Mouse (Mus musculus): Measurements from ENCODE around the gene Prm1.
"Not testable (repeated sequence)": the region's sequence is repeated elsewhere in the genome, so short reads cannot be mapped to it uniquely, and the experiment has no call there.

Prm1 gene

DNA sequence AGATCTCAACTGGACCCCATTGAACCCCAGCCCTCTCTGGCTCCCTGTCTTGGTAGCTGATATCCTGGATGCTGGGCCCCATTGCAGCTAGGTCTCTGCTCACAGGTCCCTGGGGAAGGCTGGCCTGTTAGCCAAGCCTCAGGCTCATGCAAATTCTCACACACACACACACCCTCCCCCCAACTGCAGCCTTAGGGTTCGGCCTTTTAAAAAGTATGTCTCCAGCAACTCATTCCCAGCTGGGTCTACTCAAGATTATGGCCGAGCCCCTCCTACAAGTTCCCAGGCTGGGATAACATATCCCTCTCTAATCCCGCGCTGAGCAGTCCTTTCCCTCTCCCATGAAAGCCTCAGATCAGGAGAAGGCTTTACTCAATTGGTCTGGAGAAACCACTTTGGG, 15.7 kb upstream of the Prm1 start:
- DNase-seq = no peak

DNA sequence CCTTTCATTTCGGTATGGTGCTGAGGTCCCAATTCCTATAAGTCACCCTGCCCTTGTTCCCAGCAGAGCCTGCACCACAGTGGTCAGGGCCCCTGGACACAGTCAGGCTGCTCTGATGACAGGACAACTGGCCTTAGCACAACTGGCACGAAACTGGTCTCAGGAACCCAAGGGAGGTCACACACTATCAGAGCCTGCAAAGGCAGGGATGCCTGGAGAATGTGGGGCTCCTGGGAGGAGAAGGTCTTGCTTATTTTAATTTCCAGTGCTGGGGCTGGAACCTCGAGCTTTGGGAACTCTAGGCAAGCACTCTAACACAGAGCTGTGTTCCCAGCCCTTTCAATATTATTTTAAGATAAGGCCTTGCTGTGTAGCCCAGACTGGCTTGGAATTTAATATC, 14.3 kb upstream of the Prm1 start:
- DNase-seq = no peak

GRCm38 (mm10) chr16:10818579-10819135, 13.0 kb upstream of the Prm1 start:
- DNase-seq = no peak

GRCm38 (mm10) chr16:10814864-10815263, 9.2 kb upstream of the Prm1 start:
- DNase-seq = no peak

DNA sequence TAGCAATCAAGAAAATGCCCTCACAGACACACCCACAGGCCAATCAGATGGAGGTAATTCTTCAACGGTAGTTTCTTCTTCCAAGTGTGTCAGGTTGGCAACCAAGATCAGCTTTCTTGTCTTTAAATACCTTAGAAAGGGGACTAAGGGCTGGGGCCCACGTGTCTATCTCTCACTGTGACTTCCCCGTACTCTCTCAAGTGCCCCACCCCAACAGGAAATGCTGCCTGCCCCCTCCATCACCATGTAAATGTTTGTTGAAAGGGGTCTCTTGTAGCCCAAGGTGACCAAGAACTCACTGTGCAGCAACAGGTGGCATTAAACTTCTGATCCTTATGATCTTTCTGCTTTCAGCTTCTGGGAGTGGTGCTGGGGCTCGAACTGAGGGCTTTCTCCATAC, 8.1 kb upstream of the Prm1 start:
- DNase-seq = no peak

DNA sequence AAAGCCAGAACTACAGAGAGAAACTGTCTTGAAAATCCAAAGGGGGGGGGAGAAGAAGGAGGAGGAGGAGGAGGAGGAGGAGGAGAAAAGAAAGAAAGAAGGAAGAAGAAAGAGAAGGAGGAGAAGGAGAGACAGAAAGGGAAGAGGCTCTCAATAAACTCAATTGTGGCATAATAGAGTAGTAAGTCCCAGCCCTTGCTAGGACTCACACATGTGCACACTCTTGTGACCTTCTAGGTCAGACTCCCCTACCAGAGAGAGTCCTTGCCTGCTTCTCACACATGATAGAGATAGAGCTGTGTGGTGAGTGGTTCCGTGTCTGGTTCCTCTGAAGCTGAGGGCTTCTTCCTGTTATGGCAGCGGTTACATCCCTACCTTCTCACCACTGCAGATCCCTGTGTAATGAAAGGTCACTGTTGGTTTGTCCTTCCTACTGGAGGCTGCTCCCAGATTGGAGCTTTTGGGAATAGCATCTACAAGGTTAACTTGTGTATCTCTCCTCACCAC, 7.3 kb upstream of the Prm1 start, which contains the start of gene Gm11172:
TSS of gene Gm11172 (plus strand) at position 51 of the 507 bp plus-strand sequence.
- no peak for DNase-seq

DNA sequence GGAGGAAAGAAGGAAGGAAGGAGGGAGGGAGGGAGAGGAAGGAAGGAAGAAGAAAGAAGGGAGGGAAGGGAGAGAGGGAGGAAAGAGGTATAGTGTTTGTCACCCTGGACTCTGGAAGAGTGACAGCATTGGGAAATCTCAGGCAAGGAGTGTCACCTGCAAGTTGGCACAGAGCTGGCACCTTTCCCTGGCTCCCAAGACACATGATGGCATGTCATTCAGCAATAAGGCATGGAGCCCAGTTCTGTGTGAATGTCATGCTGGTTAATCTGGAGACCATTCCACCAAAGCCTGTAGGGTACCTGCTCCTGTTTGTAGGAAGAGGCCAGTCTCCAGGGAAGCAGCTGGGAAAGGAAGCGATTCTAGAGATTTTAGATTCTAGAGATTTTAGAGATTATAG, 4.7 kb upstream of the Prm1 start:
- peak; percentile 21 to 22 for DNase-seq

GRCm38 (mm10) chr16:10802420-10802819, 3.2 kb downstream of the Prm1 start:
- DNase-seq = not testable (repeated sequence)

DNA sequence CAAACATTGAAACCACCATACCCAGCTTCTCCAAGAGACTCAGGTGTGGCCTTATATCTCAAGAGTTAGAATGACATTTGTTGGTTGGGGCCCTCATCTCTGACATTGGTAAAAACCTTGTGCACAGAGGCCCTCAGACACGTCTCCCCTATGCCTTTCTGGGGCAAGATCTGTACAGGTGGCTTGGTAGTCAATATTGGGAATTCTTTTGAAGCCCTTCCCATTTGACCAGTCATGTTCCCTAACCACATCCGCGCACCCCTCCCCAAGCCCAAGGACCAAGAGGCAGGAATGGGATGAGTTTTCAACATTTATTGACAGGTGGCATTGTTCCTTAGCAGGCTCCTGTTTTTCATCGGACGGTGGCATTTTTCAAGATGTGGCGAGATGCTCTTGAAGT, 9.6 kb downstream of the Prm1 start, which contains the start of gene Prm2:
TSS of gene Prm2 (minus strand) at position 101 of the 400 bp plus-strand sequence.
- DNase-seq = no peak

- DNase-seq = no peak
Observed at GRCm38 (mm10) chr16:10790702-10791101, 14.9 kb downstream of the Prm1 start, which contains the start of gene Prm3. Gene Prm3, minus strand, starts transcription at chr16:10790914.

DNA sequence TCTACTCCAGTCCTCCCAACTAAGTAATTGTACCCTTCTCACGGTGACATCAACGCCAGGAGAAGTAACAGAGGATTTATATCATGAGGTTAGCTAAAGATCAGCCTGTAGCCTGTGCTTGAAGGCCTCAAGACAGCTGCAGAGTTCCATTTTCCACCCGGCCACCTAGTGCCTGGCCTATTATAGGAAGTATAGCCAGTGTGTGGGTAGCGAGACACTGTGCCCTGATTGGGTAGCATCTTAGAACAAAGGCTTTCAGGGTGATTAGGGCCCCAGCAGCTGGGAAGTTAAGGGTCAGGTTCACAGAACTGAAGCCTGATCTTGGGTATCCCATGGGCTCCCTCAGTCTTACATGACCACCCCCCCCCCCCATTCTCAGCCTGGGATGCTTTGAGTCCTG, 16.8 kb downstream of the Prm1 start:
- DNase-seq = no peak

- no peak for DNase-seq
Observed at GRCm38 (mm10) chr16:10788271-10788670, 17.4 kb downstream of the Prm1 start, which contains the start of gene Tnp2. Gene Tnp2, minus strand, starts transcription at chr16:10788660.

DNA sequence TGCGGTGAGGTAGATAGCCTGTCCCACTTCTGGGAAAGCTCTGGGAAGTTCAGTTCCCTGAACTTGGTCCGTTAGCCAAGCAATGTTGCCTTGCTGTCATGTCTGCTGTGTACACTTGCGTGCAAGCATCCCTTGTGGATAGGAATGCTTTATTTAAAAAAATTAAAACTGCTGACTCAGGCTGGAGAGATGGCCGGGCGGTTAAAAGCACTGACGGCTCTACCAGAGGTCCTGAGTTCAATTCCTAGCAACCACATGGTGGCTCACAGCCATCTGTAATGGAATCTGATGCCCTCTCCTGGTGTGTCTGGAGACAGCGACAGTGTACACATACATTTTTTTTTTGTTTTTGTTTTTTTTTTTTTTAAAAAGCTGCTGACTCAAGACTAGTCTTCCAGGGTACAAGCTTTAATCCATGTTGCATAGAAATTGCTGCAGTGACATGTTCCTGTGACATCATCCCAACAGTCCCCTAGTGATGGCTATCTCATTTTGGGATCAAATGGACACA, 18.0 kb downstream of the Prm1 start:
- DNase-seq = no peak

DNA sequence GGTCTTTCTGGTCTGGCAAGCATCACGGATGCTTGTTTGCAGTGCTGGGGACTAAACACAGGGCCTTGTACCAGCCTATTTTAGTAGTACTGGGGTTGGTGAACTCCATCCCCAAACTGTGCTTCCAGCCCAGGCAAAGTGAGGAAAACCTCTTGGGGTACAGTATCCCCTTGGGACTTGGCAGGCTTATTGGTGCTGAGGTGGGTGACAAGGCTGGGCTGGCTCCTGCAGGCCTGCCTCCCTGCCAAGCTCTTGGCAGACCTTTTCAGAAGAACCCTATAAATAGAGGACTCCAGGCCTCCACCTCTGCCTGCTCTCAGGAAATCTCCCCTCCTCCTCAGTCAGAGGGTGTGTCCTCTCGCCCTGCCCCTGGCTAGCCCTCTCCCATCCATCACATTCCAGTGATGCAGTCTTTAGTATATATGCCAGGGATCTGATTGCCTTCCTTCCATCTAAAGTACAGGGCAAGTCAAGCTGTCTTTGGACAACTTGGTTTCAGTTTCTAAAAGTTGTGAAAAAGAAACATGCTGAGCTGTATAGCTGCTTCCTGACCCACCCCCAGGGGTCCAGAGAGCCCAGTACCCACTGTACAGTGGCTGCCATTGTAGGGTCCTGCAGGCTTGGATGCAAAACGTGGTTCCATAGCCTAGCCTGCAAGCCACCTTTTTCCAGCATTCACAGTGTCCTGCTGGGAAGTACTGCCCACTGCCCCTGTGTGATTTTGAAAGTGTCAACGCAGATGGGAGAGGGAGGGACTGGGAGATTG, 18.7 kb downstream of the Prm1 start:
- DNase-seq = no peak

- peak; percentile 84 to 91 for DNase-seq
Observed at GRCm38 (mm10) chr16:10786288-10786687, 19.4 kb downstream of the Prm1 start.

GRCm38 (mm10) chr16:10785371-10786231, 20.0 kb downstream of the Prm1 start, which contains the start of gene Socs1:
Gene Socs1, minus strand, starts transcription at chr16:10785536.
- DNase-seq = peak; percentile 71 to 73

DNA sequence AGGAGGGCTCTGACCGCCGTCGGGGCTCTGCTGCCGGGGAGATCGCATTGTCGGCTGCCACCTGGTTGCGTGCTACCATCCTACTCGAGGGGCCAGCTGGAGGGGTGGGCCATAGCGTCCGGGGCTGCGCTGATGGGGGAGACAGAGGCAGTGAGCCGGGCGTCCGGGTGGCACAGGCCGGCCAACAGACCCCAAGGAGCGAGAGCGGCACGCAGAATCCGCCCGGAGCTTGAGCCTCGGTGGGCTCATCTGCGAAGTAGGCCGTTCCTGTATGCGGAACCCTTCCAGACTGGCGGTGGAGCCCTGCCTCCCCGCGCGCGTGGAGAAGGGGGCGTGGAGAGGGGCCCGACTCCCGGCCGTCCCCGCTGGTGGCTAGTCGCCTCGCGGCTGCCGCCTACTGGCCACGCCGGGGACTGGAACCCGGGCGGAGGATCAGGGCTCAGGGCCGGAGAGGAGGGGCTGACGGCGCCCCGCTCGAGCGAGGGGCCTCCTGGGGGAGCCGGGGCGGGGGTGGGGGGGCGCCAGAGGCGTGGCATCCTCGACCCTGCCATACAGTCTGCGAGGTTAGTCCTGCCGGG, 20.8 kb downstream of the Prm1 start:
- peak; percentile 85 to 91 for DNase-seq

DNA sequence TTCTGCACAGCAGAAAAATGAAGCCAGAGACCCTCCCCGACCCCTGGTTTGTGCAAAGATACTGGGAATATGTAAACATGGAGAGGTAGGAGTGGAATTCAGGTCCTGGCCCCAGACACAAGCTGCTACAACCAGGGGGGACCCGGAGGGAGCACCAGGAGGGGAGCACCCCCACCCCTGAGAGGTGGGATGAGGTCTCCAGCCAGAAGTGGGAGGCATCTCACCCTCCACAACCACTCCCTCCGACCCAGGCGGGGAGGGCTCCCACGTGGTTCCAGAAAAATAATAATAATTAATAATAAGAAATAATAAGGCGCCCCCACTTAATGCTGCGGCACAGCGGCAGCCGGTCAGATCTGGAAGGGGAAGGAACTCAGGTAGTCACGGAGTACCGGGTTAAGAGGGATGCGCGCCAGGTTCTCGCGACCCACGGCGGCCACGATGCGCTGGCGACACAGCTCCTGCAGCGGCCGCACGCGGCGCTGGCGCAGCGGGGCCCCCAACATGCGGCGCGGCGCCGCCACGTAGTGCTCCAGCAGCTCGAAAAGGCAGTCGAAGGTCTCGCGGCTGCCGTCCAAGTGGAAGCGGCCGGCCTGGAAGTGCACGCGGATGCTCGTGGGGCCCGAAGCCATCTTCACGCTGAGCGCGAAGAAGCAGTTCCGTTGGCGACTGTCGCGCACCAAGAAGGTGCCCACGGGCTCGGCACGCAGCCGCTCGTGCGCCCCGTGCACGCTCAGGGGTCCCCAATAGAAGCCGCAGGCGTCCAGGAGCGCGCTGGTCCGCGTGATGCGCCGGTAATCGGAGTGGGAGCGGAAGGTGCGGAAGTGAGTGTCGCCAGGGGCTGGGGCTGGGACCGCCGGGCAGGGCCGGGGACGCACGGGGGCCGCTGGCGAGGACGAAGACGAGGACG, 21.5 kb downstream of the Prm1 start:
- peak; percentile 32 to 50 for DNase-seq

DNA sequence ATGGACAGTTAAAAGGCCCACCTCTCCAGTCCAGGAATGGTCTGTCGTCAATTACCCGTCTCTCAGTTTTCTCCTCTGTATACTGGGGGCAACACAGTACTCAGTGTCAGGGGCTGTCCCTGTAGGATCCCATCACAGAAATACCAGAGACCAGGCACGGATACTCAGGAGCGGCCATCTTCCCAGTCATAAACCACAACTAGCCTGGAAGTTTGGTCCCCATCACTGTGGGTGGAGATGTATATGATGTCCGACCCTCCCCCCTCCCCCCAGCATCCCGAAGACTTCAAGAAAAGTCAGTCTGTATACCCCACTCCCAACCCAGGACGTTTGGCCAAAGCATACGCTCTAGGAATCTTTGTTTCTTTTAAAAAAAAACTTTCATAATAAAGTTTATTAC, 22.2 kb downstream of the Prm1 start:
- no peak for DNase-seq

GRCm38 (mm10) chr16:10783152-10783434, 22.5 kb downstream of the Prm1 start:
- no peak for DNase-seq

DNA sequence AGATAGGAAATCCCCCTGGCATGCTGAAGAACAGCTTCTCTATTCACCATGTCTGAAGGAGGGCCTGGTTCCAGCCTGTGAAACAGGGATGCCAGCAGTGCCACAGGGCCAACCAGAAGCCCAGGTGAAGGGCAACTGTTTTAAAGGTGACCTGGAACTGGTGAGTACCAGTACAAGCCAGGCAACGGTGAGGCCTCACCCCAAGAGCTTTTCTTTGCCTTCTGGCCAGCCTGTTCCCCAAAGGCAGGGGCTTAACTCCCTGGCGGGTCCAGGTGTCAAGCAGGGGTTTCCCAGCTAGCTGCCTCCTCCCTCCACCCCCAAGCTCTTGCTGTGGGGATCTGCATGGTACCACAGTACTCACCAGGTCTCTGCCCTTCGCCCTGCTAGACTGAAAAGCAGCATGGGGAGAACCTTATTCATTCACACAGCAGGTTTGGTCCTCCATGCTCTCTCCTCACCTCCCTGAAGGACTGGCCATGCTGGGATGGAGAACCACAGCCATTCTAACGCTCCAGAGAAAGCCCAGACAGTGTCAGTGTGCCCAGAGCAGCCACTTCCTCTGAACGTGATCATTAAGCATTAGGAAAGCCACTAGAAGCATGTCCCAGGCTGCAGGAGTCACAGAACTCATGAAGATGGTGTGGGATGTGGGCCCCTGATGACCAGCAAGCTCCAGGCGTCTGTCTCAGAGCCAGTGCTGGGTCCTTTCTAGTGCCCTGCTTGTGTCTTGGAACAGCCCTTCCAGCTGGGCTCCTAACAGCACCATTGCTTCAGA, 23.1 kb downstream of the Prm1 start:
- no peak for DNase-seq
